Mouse (Mus musculus): ENCODE measurements around the gene Ccser2. TPM values are rescaled to one million over a fixed set of nuclear protein-coding genes. Genes with fewer than 3 reads are reported as not detected.

The Ccser2 gene
- total and polyA plus RNA-seq, 3 experiments: 8.8 to 9.6 (median 9.3) TPM

DNA sequence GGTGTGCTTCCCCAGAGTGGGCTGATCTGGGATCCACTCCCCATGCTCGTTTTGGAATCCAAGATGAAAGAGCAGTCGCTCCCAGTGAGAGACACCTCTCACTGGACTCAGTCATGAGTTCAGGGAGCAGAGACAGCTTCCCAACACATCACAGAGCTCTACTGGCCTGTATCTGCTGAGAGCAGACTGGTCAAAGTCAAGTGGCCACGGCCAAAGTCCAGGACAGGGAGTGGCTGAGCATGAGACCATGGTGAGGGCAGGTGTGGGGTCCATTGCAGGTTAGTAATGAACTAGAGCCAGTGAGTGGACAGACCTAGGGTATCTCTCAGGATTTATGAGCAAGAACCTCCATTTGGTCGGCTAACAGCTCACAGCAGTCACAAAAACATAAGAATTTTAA, 109.6 kb downstream of the Ccser2 start:
- dilution Hi-C loops (cut with MboI; ENCODE audit: extremely low pct_ligation_motif_present, extremely low pct_unique_long_range_greater_than_20kb, low sequenced_read_pairs): no loop called here

DNA sequence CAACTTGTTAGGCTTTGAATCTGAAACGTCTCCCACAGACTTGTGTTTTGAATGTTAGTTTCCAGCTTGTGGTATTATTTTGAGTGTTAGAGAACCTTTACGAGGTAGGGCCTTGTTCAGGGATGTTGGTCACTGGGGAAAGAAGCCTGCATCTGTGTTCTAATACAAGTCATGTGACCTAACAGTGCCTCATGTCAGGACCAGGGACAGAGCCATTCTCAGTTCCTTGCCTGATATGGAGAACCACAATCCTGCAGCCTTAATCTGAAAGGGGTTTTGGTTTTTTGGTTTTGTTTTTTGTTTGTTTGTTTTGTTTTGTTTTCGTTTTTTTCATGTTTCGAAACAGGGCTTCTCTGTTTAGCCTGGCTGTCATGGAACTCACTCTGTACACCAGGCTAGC, 115.6 kb downstream of the Ccser2 start:
- H3K4me1 ChIP-seq (ENCODE audit: control insufficient read depth in 1 of 2, insufficient read depth in 2 of 2): no peaks in the 10 kb centered on the region
- no peak overlapping the region for H3K4me2 ChIP-seq (ENCODE audit: insufficient read depth, low read depth, poor library complexity, severe bottlenecking)
- H3K9me3 ChIP-seq (replicated peaks; ENCODE audit: low read length): peaks cover 3% of the 10 kb centered on the region
- H3K9ac ChIP-seq (ENCODE audit: insufficient read depth, low read depth): no peak overlapping the region
- peaks cover 9% of the 10 kb centered on the region for H3K27me3 ChIP-seq (replicated peaks)
- dilution Hi-C loops (cut with MboI; ENCODE audit: extremely low pct_ligation_motif_present, extremely low pct_unique_long_range_greater_than_20kb, low sequenced_read_pairs): no loop called here
- H3K4me3 ChIP-seq (replicated peaks in 1 of 3; ENCODE audit: low read depth in 2 of 3, low read length in 2 of 3, poor library complexity in 1 of 3): no peak overlapping the region
- H3K79me2 ChIP-seq (replicated peaks; ENCODE audit: control insufficient read depth, extremely low read depth, insufficient read depth, poor library complexity, severe bottlenecking): no peaks in the 10 kb centered on the region
- no peaks in the 10 kb centered on the region for H3K36me3 ChIP-seq (replicated peaks in 1 of 2; ENCODE audit: control insufficient read depth in 1 of 2, insufficient read depth in 1 of 2, low read length in 1 of 2)
- in situ Hi-C loops (cut with MboI; ENCODE audit: low pct_ligation_motif_present, low pct_unique_long_range_greater_than_20kb, low sequenced_read_pairs): loop anchor here (25.0 kb wide), 1 partner anchor 284 kb away; the partner anchor contains the start of gene Ghitm
- TF ChIP-seq CTCF (conservative IDR thresholded peaks at IDR 0.05 in 1 of 2, IDR thresholded peaks at IDR 0.05 in 1 of 2; ENCODE audit: low read depth in 2 of 2, low read length in 2 of 2) (no peak), HCFC1 (IDR thresholded peaks at IDR 0.05; ENCODE audit: low read depth, low read length) (no peak), MXI1 (IDR thresholded peaks at IDR 0.05; ENCODE audit: low read depth, low read length) (no peak), NELFE (IDR thresholded peaks at IDR 0.05; ENCODE audit: low read depth, low read length) (no peak), USF2 (conservative IDR thresholded peaks at IDR 0.05; ENCODE audit: low read depth, low read length) (peak; percentile 26; the same call in 1 of the 2 replicates), GABPA (IDR thresholded peaks at IDR 0.05; ENCODE audit: insufficient replicate concordance, low read depth, low read length) (no peak), ZC3H11A (IDR thresholded peaks at IDR 0.05; ENCODE audit: low read depth, low read length) (no peak), E2F4 (IDR thresholded peaks at IDR 0.05; ENCODE audit: insufficient replicate concordance, low read depth, low read length) (no peak), ZMIZ1 (IDR thresholded peaks at IDR 0.05; ENCODE audit: low read depth, low read length) (no peak), TBP (conservative IDR thresholded peaks at IDR 0.05; ENCODE audit: low read depth, low read length) (no peak), USF1 (IDR thresholded peaks at IDR 0.05; ENCODE audit: low read depth, low read length) (peak; percentile 33; the same call in 1 of the 2 replicates), RCOR1 (conservative IDR thresholded peaks at IDR 0.05; ENCODE audit: low read depth, low read length) (no peak), ZNF384 (IDR thresholded peaks at IDR 0.05; ENCODE audit: low read depth, low read length) (no peak), PAX5 (IDR thresholded peaks at IDR 0.05; ENCODE audit: low read length) (no peak), MAZ (IDR thresholded peaks at IDR 0.05; ENCODE audit: low read depth, low read length) (no peak), KAT2A (IDR thresholded peaks at IDR 0.05; ENCODE audit: insufficient replicate concordance, low read length) (no peak)
- no peak for DNase-seq (ENCODE audit: extremely low read depth)
- no peak overlapping the region for H3K27ac ChIP-seq (ENCODE audit: insufficient read depth, low read depth)

More for the DNA sequence above, 109.6 kb downstream of the Ccser2 start:
- DNase-seq (ENCODE audit: extremely low read depth): no peak
- in situ Hi-C loops (cut with MboI; ENCODE audit: low pct_ligation_motif_present, low pct_unique_long_range_greater_than_20kb, low sequenced_read_pairs): loop anchor here (25.0 kb wide), 1 partner anchor 278 kb away; the partner anchor contains the start of gene Ghitm
- no peaks in the 10 kb centered on the region for H3K79me2 ChIP-seq (replicated peaks; ENCODE audit: control insufficient read depth, extremely low read depth, insufficient read depth, poor library complexity, severe bottlenecking)
- H3K36me3 ChIP-seq (replicated peaks in 1 of 2; ENCODE audit: control insufficient read depth in 1 of 2, insufficient read depth in 1 of 2, low read length in 1 of 2): no peaks in the 10 kb centered on the region
- no peak overlapping the region for H3K9ac ChIP-seq (ENCODE audit: insufficient read depth, low read depth)
- no peak for TF ChIP-seq RAD21 (IDR thresholded peaks at IDR 0.05; ENCODE audit: low read depth, low read length)
- no peak for TF ChIP-seq BHLHE40 (IDR thresholded peaks at IDR 0.05; ENCODE audit: low read depth, low read length)
- TF ChIP-seq PAX5 (IDR thresholded peaks at IDR 0.05; ENCODE audit: low read length): no peak
- TF ChIP-seq E2F4 (IDR thresholded peaks at IDR 0.05; ENCODE audit: insufficient replicate concordance, low read depth, low read length): no peak
- no peaks in the 10 kb centered on the region for H3K9me3 ChIP-seq (replicated peaks; ENCODE audit: low read length)
- peaks cover 4 to 12% of the 10 kb centered on the region in 2 experiments; a peak in 3 of 4 replicates for H3K4me1 ChIP-seq (ENCODE audit: control insufficient read depth in 1 of 2, insufficient read depth in 2 of 2)
- no peak overlapping the region for H3K4me3 ChIP-seq (replicated peaks in 1 of 3; ENCODE audit: low read depth in 2 of 3, low read length in 2 of 3, poor library complexity in 1 of 3)
- no peak overlapping the region for H3K27ac ChIP-seq (ENCODE audit: insufficient read depth, low read depth)
- H3K27me3 ChIP-seq (replicated peaks): no peaks in the 10 kb centered on the region
- no peak overlapping the region for H3K4me2 ChIP-seq (ENCODE audit: insufficient read depth, low read depth, poor library complexity, severe bottlenecking)
